Mouse (Mus musculus) adrenal gland, postnatal 25 days (tissue): ENCODE data around the gene Ulk4. TPM values are rescaled to one million over a fixed set of nuclear protein-coding genes. Genes with fewer than 3 reads are reported as not detected.
"Not testable (repeated sequence)": the region's sequence is repeated elsewhere in the genome, so short reads cannot be mapped to it uniquely, and the experiment has no call there.

Experiments used
- DNase-seq: peaks from one replicate; pipeline ENCODE4 v3.0.0; 2021; ENCODE audit warnings: mixed read lengths
- total RNA-seq: library from RNA; stranded (reverse); gene quantifications from 2 replicates; pipeline ENCODE4 v1.2.3, GENCODE M21; 2021

Ulk4 gene
- total RNA-seq, 1 experiment from 2014 or later = 3.2 TPM

- DNase-seq = no peak
Measured at GRCm38 (mm10) chr9:121250854-121251253, 26.1 kb downstream of the Ulk4 start.

GRCm38 (mm10) chr9:121249805-121250204 is 27.2 kb downstream of the Ulk4 start:
- no peak for DNase-seq

GRCm38 (mm10) chr9:121247956-121248775 is 28.8 kb downstream of the Ulk4 start:
- DNase-seq = peak; percentile 86

GRCm38 (mm10) chr9:121247047-121247446 is 29.9 kb downstream of the Ulk4 start:
- DNase-seq = no peak

GRCm38 (mm10) chr9:121242331-121242730 is 34.7 kb downstream of the Ulk4 start:
- no peak for DNase-seq

GRCm38 (mm10) chr9:121241806-121242205 is 35.2 kb downstream of the Ulk4 start:
- no peak for DNase-seq

- DNase-seq = no peak
Measured at GRCm38 (mm10) chr9:121241366-121241765, 35.6 kb downstream of the Ulk4 start.

GRCm38 (mm10) chr9:121240242-121240641 is 36.8 kb downstream of the Ulk4 start:
- not testable (repeated sequence) for DNase-seq

GRCm38 (mm10) chr9:121239571-121239970 is 37.4 kb downstream of the Ulk4 start:
- DNase-seq = no peak

GRCm38 (mm10) chr9:121218636-121219035 is 58.4 kb downstream of the Ulk4 start:
- DNase-seq = no peak

GRCm38 (mm10) chr9:121218230-121218629 is 58.8 kb downstream of the Ulk4 start:
- no peak for DNase-seq

GRCm38 (mm10) chr9:121217742-121218141 is 59.3 kb downstream of the Ulk4 start:
- DNase-seq = no peak

- no peak for DNase-seq
Measured at GRCm38 (mm10) chr9:121216536-121217320, 60.3 kb downstream of the Ulk4 start.

GRCm38 (mm10) chr9:121215349-121216000 is 61.5 kb downstream of the Ulk4 start:
- DNase-seq = peak; percentile 73

- no peak for DNase-seq
Measured at GRCm38 (mm10) chr9:121212322-121212721, 64.7 kb downstream of the Ulk4 start.

GRCm38 (mm10) chr9:121205046-121205445 is 72.0 kb downstream of the Ulk4 start:
- no peak for DNase-seq

GRCm38 (mm10) chr9:121204149-121204800 is 72.7 kb downstream of the Ulk4 start:
- no peak for DNase-seq

- DNase-seq = no peak
Measured at GRCm38 (mm10) chr9:121203686-121204085, 73.3 kb downstream of the Ulk4 start.

GRCm38 (mm10) chr9:121199146-121199685 is 77.8 kb downstream of the Ulk4 start:
- DNase-seq = not testable (repeated sequence)

- no peak for DNase-seq
Measured at GRCm38 (mm10) chr9:121196473-121196872, 80.5 kb downstream of the Ulk4 start.

- no peak for DNase-seq
Measured at GRCm38 (mm10) chr9:121195106-121195505, 81.9 kb downstream of the Ulk4 start.
